Mouse (Mus musculus): ENCODE measurements around the gene Vapb. TPM values are rescaled to one million over a fixed set of nuclear protein-coding genes. Genes with fewer than 3 reads are reported as not detected.

Vapb gene
- polyA plus RNA-seq, 1 experiment from 2014 or later: 20.3 TPM

DNA sequence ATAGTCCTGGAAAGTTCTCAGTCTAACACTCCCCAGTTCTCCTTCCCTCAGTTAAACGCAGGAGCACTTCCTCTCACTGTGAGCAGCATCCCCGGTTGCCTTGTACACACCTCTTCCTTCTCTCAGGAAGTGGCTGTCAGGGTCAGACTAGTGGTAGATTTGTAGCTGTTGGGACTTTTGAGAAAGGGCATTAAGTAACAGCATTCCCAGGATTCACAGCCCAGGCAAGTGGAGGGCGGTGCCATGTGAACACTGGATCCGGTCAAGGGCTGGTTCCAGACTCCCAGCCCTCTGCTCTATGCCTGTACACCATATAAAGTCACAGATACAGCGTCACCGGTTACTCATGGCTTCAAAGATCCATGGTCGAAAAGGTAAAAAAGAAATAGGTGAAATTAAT is 71.6 kb downstream of the Vapb start:
- Histone ChIP-seq H3K36me3 (ENCODE audit: control insufficient read depth, insufficient read depth) (no peaks in the 10 kb centered on the region), H3K27me3 (replicated peaks; ENCODE audit: control insufficient read depth, insufficient read depth, low read length) (no peaks in the 10 kb centered on the region), H3K27ac (ENCODE audit: low read length) (no peak overlapping the region), H3K9me3 (ENCODE audit: control insufficient read depth, low read length) (no peaks in the 10 kb centered on the region), H3K4me3 (replicated peaks; ENCODE audit: low read length) (no peak overlapping the region), H3K9ac (replicated peaks; ENCODE audit: low read depth, low read length) (no peak overlapping the region), H3K4me1 (replicated peaks; ENCODE audit: control insufficient read depth, insufficient read depth, low read length) (no peaks in the 10 kb centered on the region), H3K4me2 (ENCODE audit: low read length) (no peak overlapping the region)
- ATAC-seq: no peak
- WGBS: 92% methylated on average over 7 of the region's 7 CpGs

DNA sequence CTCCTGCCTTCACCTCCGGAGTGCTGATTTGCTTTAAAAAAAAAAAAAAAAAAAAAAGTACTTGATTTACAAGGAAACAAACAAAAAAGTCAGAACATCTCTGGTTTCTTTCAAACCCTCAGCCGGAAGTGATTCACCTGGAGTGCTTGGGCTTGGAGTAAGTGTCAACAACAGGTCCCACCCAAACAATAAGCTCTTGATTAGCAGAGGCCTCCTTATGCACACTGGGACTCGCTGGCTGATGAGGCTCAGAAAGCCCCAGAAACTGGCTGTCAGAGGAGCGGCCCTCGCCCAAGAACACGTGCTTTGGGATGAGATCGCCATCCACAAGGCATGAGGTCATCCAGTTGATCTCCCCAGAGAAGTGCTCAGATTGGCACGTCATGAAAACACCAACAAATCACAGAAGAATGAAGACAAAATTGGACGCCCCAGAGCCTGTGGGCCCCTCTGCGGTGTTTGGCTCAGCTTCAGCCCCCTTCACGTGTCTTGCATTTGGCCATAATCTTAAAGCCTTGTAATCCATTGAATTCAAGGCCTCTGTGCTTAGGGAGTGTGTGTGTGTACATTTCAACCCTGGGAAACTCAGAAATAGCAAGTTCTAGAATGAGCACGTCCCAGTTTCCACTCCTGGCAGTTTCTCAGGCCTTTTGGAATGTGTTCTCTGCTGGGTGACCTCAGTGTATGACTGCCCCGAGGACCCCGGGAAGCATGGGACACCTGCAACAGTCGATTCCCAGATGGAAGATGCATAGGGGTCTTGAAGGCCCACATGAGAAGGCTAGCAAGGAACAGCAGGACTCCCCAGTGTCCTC is 72.9 kb downstream of the Vapb start:
- 56% methylated on average over 15 of the region's 15 CpGs for WGBS
- H3K4me3 ChIP-seq (replicated peaks; ENCODE audit: low read length): no peak overlapping the region
- no peaks in the 10 kb centered on the region for H3K4me1 ChIP-seq (replicated peaks; ENCODE audit: control insufficient read depth, insufficient read depth, low read length)
- no peak overlapping the region for H3K27ac ChIP-seq (ENCODE audit: low read length)
- H3K27me3 ChIP-seq (replicated peaks; ENCODE audit: control insufficient read depth, insufficient read depth, low read length): no peaks in the 10 kb centered on the region
- no peak overlapping the region for H3K4me2 ChIP-seq (ENCODE audit: low read length)
- H3K36me3 ChIP-seq (ENCODE audit: control insufficient read depth, insufficient read depth): no peaks in the 10 kb centered on the region
- H3K9me3 ChIP-seq (ENCODE audit: control insufficient read depth, low read length): no peaks in the 10 kb centered on the region
- H3K9ac ChIP-seq (replicated peaks; ENCODE audit: low read depth, low read length): no peak overlapping the region
- ATAC-seq: peak; percentile 26; the same call in 1 of the 2 replicates

GRCm38 (mm10) chr2:173810851-173811130 is 73.5 kb downstream of the Vapb start:
- Histone ChIP-seq H3K4me2 (ENCODE audit: low read length) (no peak overlapping the region), H3K36me3 (ENCODE audit: control insufficient read depth, insufficient read depth) (no peaks in the 10 kb centered on the region), H3K9me3 (ENCODE audit: control insufficient read depth, low read length) (no peaks in the 10 kb centered on the region), H3K9ac (replicated peaks; ENCODE audit: low read depth, low read length) (no peak overlapping the region), H3K27me3 (replicated peaks; ENCODE audit: control insufficient read depth, insufficient read depth, low read length) (no peaks in the 10 kb centered on the region), H3K4me1 (replicated peaks; ENCODE audit: control insufficient read depth, insufficient read depth, low read length) (no peaks in the 10 kb centered on the region), H3K27ac (ENCODE audit: low read length) (no peak overlapping the region), H3K4me3 (replicated peaks; ENCODE audit: low read length) (no peak overlapping the region)
- WGBS: 90% methylated on average over 5 of the region's 5 CpGs
- no peak for ATAC-seq

GRCm38 (mm10) chr2:173811850-173812249 is 74.5 kb downstream of the Vapb start:
- no peak for ATAC-seq
- Histone ChIP-seq H3K4me3 (replicated peaks; ENCODE audit: low read length) (no peak overlapping the region), H3K4me2 (ENCODE audit: low read length) (no peak overlapping the region), H3K36me3 (ENCODE audit: control insufficient read depth, insufficient read depth) (no peaks in the 10 kb centered on the region), H3K9ac (replicated peaks; ENCODE audit: low read depth, low read length) (no peak overlapping the region), H3K27me3 (replicated peaks; ENCODE audit: control insufficient read depth, insufficient read depth, low read length) (no peaks in the 10 kb centered on the region), H3K4me1 (replicated peaks; ENCODE audit: control insufficient read depth, insufficient read depth, low read length) (no peaks in the 10 kb centered on the region), H3K27ac (ENCODE audit: low read length) (no peak overlapping the region), H3K9me3 (ENCODE audit: control insufficient read depth, low read length) (0 out of 2 replicates have a peak, but pooled peaks cover 3% of the 10 kb centered on the region)
- 79% methylated on average over 8 of the region's 8 CpGs for WGBS

- Histone ChIP-seq H3K9ac (replicated peaks; ENCODE audit: low read depth, low read length) (no peak overlapping the region), H3K9me3 (ENCODE audit: control insufficient read depth, low read length) (0 out of 2 replicates have a peak, but pooled peaks cover 5% of the 10 kb centered on the region), H3K27me3 (replicated peaks; ENCODE audit: control insufficient read depth, insufficient read depth, low read length) (no peaks in the 10 kb centered on the region), H3K4me1 (replicated peaks; ENCODE audit: control insufficient read depth, insufficient read depth, low read length) (no peaks in the 10 kb centered on the region), H3K4me2 (ENCODE audit: low read length) (no peak overlapping the region), H3K4me3 (replicated peaks; ENCODE audit: low read length) (no peak overlapping the region), H3K36me3 (ENCODE audit: control insufficient read depth, insufficient read depth) (no peaks in the 10 kb centered on the region), H3K27ac (ENCODE audit: low read length) (no peak overlapping the region)
- no peak for ATAC-seq
- 83% methylated on average over 5 of the region's 5 CpGs for WGBS
These were observed 75.8 kb downstream of the Vapb start for GRCm38 (mm10) chr2:173813071-173813470.

GRCm38 (mm10) chr2:173826287-173826686 is 89.0 kb downstream of the Vapb start:
- WGBS: 85% methylated on average over 4 of the region's 4 CpGs
- H3K36me3 ChIP-seq (ENCODE audit: control insufficient read depth, insufficient read depth): no peaks in the 10 kb centered on the region

GRCm38 (mm10) chr2:173827228-173827627 is 89.9 kb downstream of the Vapb start:
- Histone ChIP-seq H3K27me3 (replicated peaks; ENCODE audit: control insufficient read depth, insufficient read depth, low read length) (no peaks in the 10 kb centered on the region), H3K36me3 (ENCODE audit: control insufficient read depth, insufficient read depth) (no peaks in the 10 kb centered on the region), H3K9me3 (ENCODE audit: control insufficient read depth, low read length) (0 out of 2 replicates have a peak, but pooled peaks cover under 1% of the 10 kb centered on the region), H3K9ac (replicated peaks; ENCODE audit: low read depth, low read length) (no peak overlapping the region), H3K4me3 (replicated peaks; ENCODE audit: low read length) (no peak overlapping the region), H3K4me2 (ENCODE audit: low read length) (no peak overlapping the region), H3K27ac (ENCODE audit: low read length) (no peak overlapping the region), H3K4me1 (replicated peaks; ENCODE audit: control insufficient read depth, insufficient read depth, low read length) (no peaks in the 10 kb centered on the region)
- WGBS: 96% methylated on average over 9 of the region's 9 CpGs
- ATAC-seq: no peak

More at GRCm38 (mm10) chr2:173826287-173826686, 89.0 kb downstream of the Vapb start:
- 0 out of 2 replicates have a peak, but pooled peaks cover 2% of the 10 kb centered on the region for H3K9me3 ChIP-seq (ENCODE audit: control insufficient read depth, low read length)
- no peak overlapping the region for H3K4me2 ChIP-seq (ENCODE audit: low read length)
- ATAC-seq: no peak
- H3K27me3 ChIP-seq (replicated peaks; ENCODE audit: control insufficient read depth, insufficient read depth, low read length): no peaks in the 10 kb centered on the region
- H3K27ac ChIP-seq (ENCODE audit: low read length): no peak overlapping the region
- no peaks in the 10 kb centered on the region for H3K4me1 ChIP-seq (replicated peaks; ENCODE audit: control insufficient read depth, insufficient read depth, low read length)
- no peak overlapping the region for H3K4me3 ChIP-seq (replicated peaks; ENCODE audit: low read length)
- H3K9ac ChIP-seq (replicated peaks; ENCODE audit: low read depth, low read length): no peak overlapping the region

GRCm38 (mm10) chr2:173828134-173828533 is 90.8 kb downstream of the Vapb start:
- H3K4me3 ChIP-seq (replicated peaks; ENCODE audit: low read length): no peak overlapping the region
- WGBS: 37% methylated on average over 6 of the region's 6 CpGs
- H3K27me3 ChIP-seq (replicated peaks; ENCODE audit: control insufficient read depth, insufficient read depth, low read length): no peaks in the 10 kb centered on the region
- no peaks in the 10 kb centered on the region for H3K9me3 ChIP-seq (ENCODE audit: control insufficient read depth, low read length)
- no peaks in the 10 kb centered on the region for H3K4me1 ChIP-seq (replicated peaks; ENCODE audit: control insufficient read depth, insufficient read depth, low read length)
- H3K4me2 ChIP-seq (ENCODE audit: low read length): no peak overlapping the region
- no peaks in the 10 kb centered on the region for H3K36me3 ChIP-seq (ENCODE audit: control insufficient read depth, insufficient read depth)
- H3K9ac ChIP-seq (replicated peaks; ENCODE audit: low read depth, low read length): no peak overlapping the region
- no peak overlapping the region for H3K27ac ChIP-seq (ENCODE audit: low read length)
- no peak for ATAC-seq

DNA sequence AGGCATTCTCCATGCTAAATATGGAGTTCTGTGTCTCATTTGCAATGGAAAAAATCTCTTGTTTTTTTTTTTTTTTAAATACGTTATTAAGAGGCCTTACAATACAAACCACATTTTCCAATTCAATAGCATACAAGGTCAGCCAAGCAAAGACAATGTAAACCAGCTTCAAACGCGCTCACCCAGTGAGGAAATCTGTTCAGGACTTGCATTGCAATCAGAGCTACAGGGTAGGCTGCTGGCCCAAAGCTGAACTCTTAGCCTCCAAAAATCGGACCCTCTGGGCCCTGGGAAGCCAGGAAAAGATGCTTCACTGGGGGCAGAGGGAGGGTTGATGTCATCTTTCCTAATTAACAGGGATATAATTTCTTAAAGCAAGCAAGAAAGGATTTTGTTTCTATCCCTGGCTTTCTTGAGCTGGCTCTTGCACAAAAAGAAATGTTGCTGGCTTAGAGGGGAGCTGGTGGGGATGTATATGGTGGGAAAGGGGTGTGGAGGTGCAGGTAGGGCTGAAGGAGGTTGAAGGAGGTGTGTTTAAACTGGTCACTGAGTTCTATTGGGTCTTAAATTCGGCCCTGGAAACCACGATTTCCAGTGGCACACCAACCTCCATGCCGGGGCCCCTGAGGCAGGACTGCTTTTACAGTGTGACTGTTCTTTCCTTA is 95.6 kb downstream of the Vapb start:
- Histone ChIP-seq H3K27ac (ENCODE audit: low read length) (no peak overlapping the region), H3K36me3 (ENCODE audit: control insufficient read depth, insufficient read depth) (no peaks in the 10 kb centered on the region), H3K4me3 (replicated peaks; ENCODE audit: low read length) (no peak overlapping the region), H3K4me2 (ENCODE audit: low read length) (no peak overlapping the region), H3K27me3 (replicated peaks; ENCODE audit: control insufficient read depth, insufficient read depth, low read length) (no peaks in the 10 kb centered on the region), H3K4me1 (replicated peaks; ENCODE audit: control insufficient read depth, insufficient read depth, low read length) (no peaks in the 10 kb centered on the region), H3K9me3 (ENCODE audit: control insufficient read depth, low read length) (no peaks in the 10 kb centered on the region), H3K9ac (replicated peaks; ENCODE audit: low read depth, low read length) (no peak overlapping the region)
- ATAC-seq: no peak
- WGBS: 42% methylated on average over 7 of the region's 7 CpGs

Data from forebrain, embryonic 16.5 days (tissue).